Mouse (Mus musculus) liver, adult 10 weeks (tissue): ENCODE data around the gene Rims4. TPM values are rescaled to one million over a fixed set of nuclear protein-coding genes. Genes with fewer than 3 reads are reported as not detected.

Experiments used
- polyA plus RNA-seq: library from polyadenylated mRNA; stranded (reverse); fragments of 350-450 nt; fragmentation: Illumina TruSeq; extraction: RNeasy Lipid Tissue Mini Kit (QIAGEN cat#74804); gene quantifications from one replicate; pipeline ENCODE4 v1.2.3, GENCODE M21; 2014; ENCODE audit warnings: low read depth, low replicate concordance

The Rims4 gene
- polyA plus RNA-seq, result not detected

DNA sequence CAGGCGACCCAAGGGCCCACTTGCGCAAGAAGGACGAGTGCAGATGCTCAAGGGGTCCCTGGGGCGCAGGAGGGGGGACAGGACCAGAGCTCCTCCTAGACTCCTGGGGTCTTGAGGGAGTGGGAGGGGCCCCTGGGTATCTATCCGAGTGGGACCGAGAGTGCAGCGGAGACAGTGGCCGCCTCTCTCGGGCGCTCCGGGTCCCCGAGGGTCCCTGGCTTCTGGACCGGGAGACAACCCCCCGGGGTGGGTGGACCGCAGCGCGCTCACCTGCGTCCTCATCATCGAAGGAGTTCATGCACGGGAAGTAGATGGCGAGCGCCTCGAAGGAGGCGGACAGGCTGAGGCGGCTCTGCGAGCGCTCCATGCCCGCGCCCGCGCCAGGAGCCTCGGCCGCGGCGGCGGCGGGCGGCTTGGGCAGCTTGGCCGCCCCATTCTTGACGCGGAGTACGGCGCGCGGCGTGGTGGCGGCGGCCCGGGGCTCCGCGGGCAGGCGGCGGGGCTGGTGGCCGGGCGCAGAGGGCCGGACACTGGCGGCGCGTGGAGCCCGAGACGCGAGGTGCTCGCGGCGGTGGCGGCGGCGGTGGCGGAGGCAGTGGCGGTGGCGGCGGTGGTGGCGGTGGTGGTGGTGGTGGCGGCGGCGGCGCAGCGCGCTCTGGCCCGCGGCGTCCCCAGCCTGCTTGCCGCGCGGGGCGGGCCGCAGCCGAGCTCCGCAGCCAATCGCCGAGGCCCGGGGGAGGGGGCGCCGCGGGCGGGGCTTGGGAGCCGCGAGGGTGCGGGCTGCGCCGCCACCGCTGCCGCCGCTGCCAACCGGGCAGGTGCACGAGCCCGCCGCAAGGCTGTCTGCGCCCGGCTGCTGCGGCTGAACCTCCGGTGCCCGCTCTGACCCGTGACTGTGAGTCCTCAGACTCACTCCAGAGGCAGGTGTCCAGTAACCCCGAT, at the start of gene Rims4:
TSS of gene Rims4 (minus strand) at position 367 of the 942 bp plus-strand sequence.

GRCm38 (mm10) chr2:163853461-163853901, 65.0 kb downstream of the Rims4 start, which contains the start of gene Kcnk15:
Kcnk15 (plus strand) TSS chr2:163853651.

GRCm38 (mm10) chr2:163820607-163821006, 97.9 kb downstream of the Rims4 start, which contains the start of gene Ccn5:
Ccn5 (plus strand) TSS chr2:163820861.

Other genes starting within 250 kb of the Rims4 start
- 0.45 TPM for gene Ada, start 168.4 kb downstream of the Rims4 start, polyA plus RNA-seq
- gene Ccn5, start 97.8 kb downstream of the Rims4 start, polyA plus RNA-seq, result not detected
- gene Kcnk15, start 65.0 kb downstream of the Rims4 start, polyA plus RNA-seq, result not detected
- gene Ywhab, start 76.3 kb upstream of the Rims4 start, polyA plus RNA-seq, result 91.6 TPM
- not detected for gene Pabpc1l, start 106.8 kb upstream of the Rims4 start, polyA plus RNA-seq
- gene Stk4, start 151.6 kb upstream of the Rims4 start, polyA plus RNA-seq, result 24.6 TPM
- gene Tomm34, start 152.5 kb upstream of the Rims4 start, polyA plus RNA-seq, result 3.7 TPM